Mouse (Mus musculus): Measurements from ENCODE around the gene Gstp2. TPM values are rescaled to one million over a fixed set of nuclear protein-coding genes. Genes with fewer than 3 reads are reported as not detected.
A peak's percentile ranks its signal among the peaks of the same experiment; 100 is the strongest.
"Not testable (repeated sequence)": the region's sequence is repeated elsewhere in the genome, so short reads cannot be mapped to it uniquely, and the experiment has no call there.

Gstp2 gene
- total and polyA plus RNA-seq, 2 experiments from 2014 or later: 9.7 to 17.0 TPM

- H3K27ac ChIP-seq (ENCODE audit: low read depth): no peak overlapping the region
- WGBS: 62% methylated on average over 5 of the region's 5 CpGs
- H3K9ac ChIP-seq (replicated peaks; ENCODE audit: low read depth, low read length): no peak overlapping the region
- H3K4me3 ChIP-seq (ENCODE audit: low read depth, low read length): no peak overlapping the region
- no peaks in the 10 kb centered on the region for H3K9me3 ChIP-seq (replicated peaks; ENCODE audit: control insufficient read depth, low read length)
- no peaks in the 10 kb centered on the region for H3K27me3 ChIP-seq (ENCODE audit: control insufficient read depth, insufficient read depth, low read length)
- ATAC-seq (ENCODE audit: insufficient read depth, low read depth) (no peak), DNase-seq (ENCODE audit: low spot score) (no peak)
- H3K4me2 ChIP-seq (ENCODE audit: low read depth, low read length): no peak overlapping the region
- H3K4me1 ChIP-seq (ENCODE audit: control insufficient read depth, insufficient read depth): no peaks in the 10 kb centered on the region
- TF ChIP-seq CTCF (IDR thresholded peaks at IDR 0.05; ENCODE audit: low read depth) (no peak), EP300 (IDR thresholded peaks at IDR 0.05; ENCODE audit: low read depth) (no peak)
- no peaks in the 10 kb centered on the region for H3K36me3 ChIP-seq (replicated peaks; ENCODE audit: control insufficient read depth, insufficient read depth, low read length)
Measured at GRCm38 (mm10) chr19:4052516-4053030, 6.8 kb upstream of the Gstp2 start.

- H3K4me2 ChIP-seq (ENCODE audit: low read depth, low read length): no peak overlapping the region
- no peak overlapping the region for H3K4me3 ChIP-seq (ENCODE audit: low read depth, low read length)
- DNase-seq (ENCODE audit: low spot score) (no peak), ATAC-seq (ENCODE audit: insufficient read depth, low read depth) (no peak)
- H3K27me3 ChIP-seq (ENCODE audit: control insufficient read depth, insufficient read depth, low read length): no peaks in the 10 kb centered on the region
- peak; percentile 82 for TF ChIP-seq CTCF (IDR thresholded peaks at IDR 0.05; ENCODE audit: low read depth)
- TF ChIP-seq EP300 (IDR thresholded peaks at IDR 0.05; ENCODE audit: low read depth): no peak
- WGBS: 42% methylated on average over 10 of the region's 10 CpGs
- no peak overlapping the region for H3K9ac ChIP-seq (replicated peaks; ENCODE audit: low read depth, low read length)
- no peaks in the 10 kb centered on the region for H3K36me3 ChIP-seq (replicated peaks; ENCODE audit: control insufficient read depth, insufficient read depth, low read length)
- no peak overlapping the region for H3K27ac ChIP-seq (ENCODE audit: low read depth)
- H3K9me3 ChIP-seq (replicated peaks; ENCODE audit: control insufficient read depth, low read length): no peaks in the 10 kb centered on the region
- no peaks in the 10 kb centered on the region for H3K4me1 ChIP-seq (ENCODE audit: control insufficient read depth, insufficient read depth)
Measured at GRCm38 (mm10) chr19:4051741-4052515, 6.1 kb upstream of the Gstp2 start.

- no peak overlapping the region for H3K27ac ChIP-seq (ENCODE audit: low read depth)
- no peaks in the 10 kb centered on the region for H3K9me3 ChIP-seq (replicated peaks; ENCODE audit: control insufficient read depth, low read length)
- no peaks in the 10 kb centered on the region for H3K4me1 ChIP-seq (ENCODE audit: control insufficient read depth, insufficient read depth)
- H3K36me3 ChIP-seq (replicated peaks; ENCODE audit: control insufficient read depth, insufficient read depth, low read length): no peaks in the 10 kb centered on the region
- ATAC-seq (ENCODE audit: insufficient read depth, low read depth): no peak
- H3K4me3 ChIP-seq (ENCODE audit: low read depth, low read length): no peak overlapping the region
- DNase-seq (ENCODE audit: low spot score): no peak
- no peak overlapping the region for H3K4me2 ChIP-seq (ENCODE audit: low read depth, low read length)
- TF ChIP-seq EP300 (IDR thresholded peaks at IDR 0.05; ENCODE audit: low read depth) (no peak), CTCF (IDR thresholded peaks at IDR 0.05; ENCODE audit: low read depth) (no peak)
- H3K9ac ChIP-seq (replicated peaks; ENCODE audit: low read depth, low read length): no peak overlapping the region
- no peaks in the 10 kb centered on the region for H3K27me3 ChIP-seq (ENCODE audit: control insufficient read depth, insufficient read depth, low read length)
- WGBS: 91% methylated on average over 5 of the region's 5 CpGs
Measured at GRCm38 (mm10) chr19:4051016-4051415, 5.2 kb upstream of the Gstp2 start.

GRCm38 (mm10) chr19:4049069-4049468 is 3.2 kb upstream of the Gstp2 start:
- H3K9ac ChIP-seq (replicated peaks; ENCODE audit: low read depth, low read length); H3K27me3 ChIP-seq (ENCODE audit: control insufficient read depth, insufficient read depth, low read length); ATAC-seq (ENCODE audit: insufficient read depth, low read depth); H3K4me1 ChIP-seq (ENCODE audit: control insufficient read depth, insufficient read depth); H3K9me3 ChIP-seq (replicated peaks; ENCODE audit: control insufficient read depth, low read length); H3K4me2 ChIP-seq (ENCODE audit: low read depth, low read length); H3K27ac ChIP-seq (ENCODE audit: low read depth); H3K4me3 ChIP-seq (ENCODE audit: low read depth, low read length); H3K36me3 ChIP-seq (replicated peaks; ENCODE audit: control insufficient read depth, insufficient read depth, low read length); DNase-seq (ENCODE audit: low spot score): not testable (repeated sequence)
- 0 out of 2 replicates have a peak, but pooled peaks have one; percentile 4 for TF ChIP-seq CTCF (IDR thresholded peaks at IDR 0.05; ENCODE audit: low read depth)
- 83% methylated on average over 5 of the region's 5 CpGs for WGBS

- no peak for DNase-seq (ENCODE audit: low spot score)
- no peaks in the 10 kb centered on the region for H3K9me3 ChIP-seq (replicated peaks; ENCODE audit: control insufficient read depth, low read length)
- no peaks in the 10 kb centered on the region for H3K4me1 ChIP-seq (ENCODE audit: control insufficient read depth, insufficient read depth)
- H3K4me3 ChIP-seq (ENCODE audit: low read depth, low read length): no peak overlapping the region
- H3K9ac ChIP-seq (replicated peaks; ENCODE audit: low read depth, low read length): no peak overlapping the region
- peak; percentile 78 for TF ChIP-seq CTCF (IDR thresholded peaks at IDR 0.05; ENCODE audit: low read depth)
- TF ChIP-seq EP300 (IDR thresholded peaks at IDR 0.05; ENCODE audit: low read depth): no peak
- H3K4me2 ChIP-seq (ENCODE audit: low read depth, low read length): no peak overlapping the region
- H3K36me3 ChIP-seq (replicated peaks; ENCODE audit: control insufficient read depth, insufficient read depth, low read length): no peaks in the 10 kb centered on the region
- ATAC-seq (ENCODE audit: insufficient read depth, low read depth): no peak
- 25% methylated on average over 4 of the region's 4 CpGs for whole genome bisulfite sequencing
- no peak overlapping the region for H3K27ac ChIP-seq (ENCODE audit: low read depth)
- H3K27me3 ChIP-seq (ENCODE audit: control insufficient read depth, insufficient read depth, low read length): no peaks in the 10 kb centered on the region
Measured at GRCm38 (mm10) chr19:4047859-4048258, 2.0 kb upstream of the Gstp2 start.

- no peak overlapping the region for H3K27ac ChIP-seq (ENCODE audit: low read depth)
- H3K27me3 ChIP-seq (ENCODE audit: control insufficient read depth, insufficient read depth, low read length): no peaks in the 10 kb centered on the region
- DNase-seq (ENCODE audit: low spot score): no peak
- TF ChIP-seq EP300 (IDR thresholded peaks at IDR 0.05; ENCODE audit: low read depth) (no peak), CTCF (IDR thresholded peaks at IDR 0.05; ENCODE audit: low read depth) (no peak)
- no peaks in the 10 kb centered on the region for H3K36me3 ChIP-seq (replicated peaks; ENCODE audit: control insufficient read depth, insufficient read depth, low read length)
- no peak for ATAC-seq (ENCODE audit: insufficient read depth, low read depth)
- WGBS: 81% methylated on average over 8 of the region's 8 CpGs
- no peaks in the 10 kb centered on the region for H3K4me1 ChIP-seq (ENCODE audit: control insufficient read depth, insufficient read depth)
- H3K4me3 ChIP-seq (ENCODE audit: low read depth, low read length): no peak overlapping the region
- H3K4me2 ChIP-seq (ENCODE audit: low read depth, low read length): no peak overlapping the region
- no peak overlapping the region for H3K9ac ChIP-seq (replicated peaks; ENCODE audit: low read depth, low read length)
- H3K9me3 ChIP-seq (replicated peaks; ENCODE audit: control insufficient read depth, low read length): no peaks in the 10 kb centered on the region
Measured at GRCm38 (mm10) chr19:4046866-4047254, 1.0 kb upstream of the Gstp2 start.

GRCm38 (mm10) chr19:4044109-4044508 is 1.7 kb downstream of the Gstp2 start:
- ATAC-seq (ENCODE audit: insufficient read depth, low read depth): not testable (repeated sequence)

More at GRCm38 (mm10) chr19:4044109-4044508, 1.7 kb downstream of the Gstp2 start:
- not testable (repeated sequence) for H3K36me3 ChIP-seq (replicated peaks; ENCODE audit: control insufficient read depth, insufficient read depth, low read length); H3K4me1 ChIP-seq (ENCODE audit: control insufficient read depth, insufficient read depth); H3K4me2 ChIP-seq (ENCODE audit: low read depth, low read length); H3K9me3 ChIP-seq (replicated peaks; ENCODE audit: control insufficient read depth, low read length); H3K9ac ChIP-seq (replicated peaks; ENCODE audit: low read depth, low read length); H3K27ac ChIP-seq (ENCODE audit: low read depth); H3K27me3 ChIP-seq (ENCODE audit: control insufficient read depth, insufficient read depth, low read length); H3K4me3 ChIP-seq (ENCODE audit: low read depth, low read length); DNase-seq (ENCODE audit: low spot score)
- 82% methylated on average over 5 of the region's 5 CpGs for WGBS
